Mouse (Mus musculus) MEL (cell line): ENCODE results near the gene Mtcl1. TPM values are rescaled to one million over a fixed set of nuclear protein-coding genes. Genes with fewer than 3 reads are reported as not detected.

Source experiments
- DNase-seq: peaks from one replicate; pipeline ENCODE4 v3.0.0; 2011; ENCODE audit warnings: low read depth, low spot score
- H3K27ac ChIP-seq: 2 replicates; pipeline ENCODE4 v1.5.1; 2012; ENCODE audit warnings: low read depth, mild to moderate bottlenecking, control low read depth, low read length, moderate library complexity; ENCODE audit not compliant: control insufficient read depth
- H3K27me3 ChIP-seq, 2 experiments: fragments of 150-350 bp in 1 of 2; sonication (generic) in 1 of 2; 2 replicates each; pipeline ENCODE4 v1.6.1; 2012; ENCODE audit warnings: low read length in 2 of 2, mild to moderate bottlenecking in 2 of 2, improper control_type of control experiment in 1 of 2, moderate library complexity in 1 of 2; ENCODE audit not compliant: insufficient read depth in 2 of 2, control insufficient read depth in 1 of 2
- H3K36me3 ChIP-seq, 2 experiments: 2 replicates each; pipeline ENCODE4 v1.6.1; 2012 to 2014; ENCODE audit warnings: low read length in 2 of 2, improper control_type of control experiment in 1 of 2, inconsistent platforms in 1 of 2, mild to moderate bottlenecking in 1 of 2; ENCODE audit not compliant: insufficient read depth in 2 of 2, control insufficient read depth in 1 of 2
- H3K4me1 ChIP-seq, 2 experiments: fragments of 150-350 bp in 1 of 2; sonication (generic) in 1 of 2; 2 replicates each; pipeline ENCODE4 v1.6.1; 2012; ENCODE audit warnings: low read length in 2 of 2, improper control_type of control experiment in 1 of 2, mild to moderate bottlenecking in 1 of 2; ENCODE audit not compliant: insufficient read depth in 2 of 2, control insufficient read depth in 1 of 2
- H3K4me3 ChIP-seq, 2 experiments: fragments of 150-350 bp in 1 of 2; sonication (generic) in 1 of 2; 2 replicates each; pipeline ENCODE4 v1.5.1; 2012; ENCODE audit warnings: low read depth in 2 of 2, low read length in 2 of 2, mild to moderate bottlenecking in 2 of 2, moderate library complexity in 2 of 2, control low read depth in 1 of 2, improper control_type of control experiment in 1 of 2; ENCODE audit not compliant: control insufficient read depth in 1 of 2, insufficient read depth in 1 of 2
- H3K79me2 ChIP-seq: 2 replicates; pipeline ENCODE4 v1.6.1; 2012; ENCODE audit warnings: mild to moderate bottlenecking, low read length, moderate library complexity; ENCODE audit not compliant: control insufficient read depth, poor library complexity, insufficient read depth
- H3K9ac ChIP-seq: 2 replicates; pipeline ENCODE4 v1.6.1; 2012; ENCODE audit warnings: low read depth, mild to moderate bottlenecking, control low read depth, low read length, moderate library complexity; ENCODE audit not compliant: control insufficient read depth, poor library complexity, severe bottlenecking
- H3K9me3 ChIP-seq: fragments of 150-350 bp; sonication (generic); replicated peaks from 2 replicates; pipeline ENCODE4 v1.6.1; 2012; ENCODE audit warnings: mild to moderate bottlenecking, low read length, improper control_type of control experiment, moderate library complexity; ENCODE audit not compliant: insufficient read depth
- BHLHE40 ChIP-seq: IDR thresholded peaks from 2 replicates; pipeline ENCODE4 v1.6.1; 2012; ENCODE audit warnings: low read depth, mild to moderate bottlenecking, inconsistent platforms, low read length, improper control_type of control experiment, borderline replicate concordance
- E2F4 ChIP-seq: IDR thresholded peaks from 2 replicates; pipeline ENCODE4 v1.6.1; 2011; ENCODE audit warnings: low read depth, low read length, improper control_type of control experiment, borderline replicate concordance
- EP300 ChIP-seq, 2 experiments: IDR thresholded peaks; 2 replicates each; pipeline ENCODE4 v1.6.1; 2011; ENCODE audit warnings: improper control_type of control experiment in 2 of 2, low read length in 2 of 2, low read depth in 1 of 2, mild to moderate bottlenecking in 1 of 2
- GATA1 ChIP-seq: IDR thresholded peaks from 2 replicates; pipeline ENCODE4 v1.6.1; 2011; ENCODE audit warnings: low read depth, low read length, improper control_type of control experiment
- HCFC1 ChIP-seq: IDR thresholded peaks from 2 replicates; pipeline ENCODE4 v1.6.1; 2012; ENCODE audit warnings: low read depth, mild to moderate bottlenecking, inconsistent platforms, low read length, improper control_type of control experiment, moderate library complexity
- MAFK ChIP-seq: IDR thresholded peaks from 2 replicates; pipeline ENCODE4 v1.6.1; 2011; ENCODE audit warnings: low read depth, mild to moderate bottlenecking, low read length, improper control_type of control experiment, borderline replicate concordance
- MAX ChIP-seq: IDR thresholded peaks from 2 replicates; pipeline ENCODE4 v1.6.1; 2011; ENCODE audit warnings: low read length, improper control_type of control experiment
- MXI1 ChIP-seq: IDR thresholded peaks from 2 replicates; pipeline ENCODE4 v1.6.1; 2011; ENCODE audit warnings: mild to moderate bottlenecking, low read depth, low read length, improper control_type of control experiment
- MYB ChIP-seq: IDR thresholded peaks from 2 replicates; pipeline ENCODE4 v1.6.1; 2011; ENCODE audit warnings: mild to moderate bottlenecking, low read depth, low read length, improper control_type of control experiment
- NELFE ChIP-seq: IDR thresholded peaks from 2 replicates; pipeline ENCODE4 v1.6.1; 2011; ENCODE audit warnings: low read depth, low read length, improper control_type of control experiment
- NRF1 ChIP-seq: IDR thresholded peaks from 2 replicates; pipeline ENCODE4 v1.6.1; 2014; ENCODE audit warnings: low read depth, mild to moderate bottlenecking, inconsistent platforms, low read length, improper control_type of control experiment, moderate library complexity; ENCODE audit not compliant: poor library complexity, insufficient read depth, severe bottlenecking
- POLR2AphosphoS2 ChIP-seq: IDR thresholded peaks from 2 replicates; pipeline ENCODE4 v1.6.1; 2011; ENCODE audit warnings: low read length, improper control_type of control experiment
- POLR2AphosphoS5 ChIP-seq: IDR thresholded peaks from 2 replicates; pipeline ENCODE4 v1.6.1; 2012; ENCODE audit warnings: low read depth, borderline replicate concordance, mild to moderate bottlenecking, inconsistent platforms, low read length, moderate library complexity, mixed read lengths
- RAD21 ChIP-seq: IDR thresholded peaks from 2 replicates; pipeline ENCODE4 v1.6.1; 2011; ENCODE audit warnings: mild to moderate bottlenecking, low read depth, low read length, improper control_type of control experiment
- SIN3A ChIP-seq: IDR thresholded peaks from 2 replicates; pipeline ENCODE4 v1.6.1; 2012; ENCODE audit warnings: low read length, improper control_type of control experiment, inconsistent platforms
- TBP ChIP-seq: IDR thresholded peaks from 2 replicates; pipeline ENCODE4 v1.8.0; 2011; ENCODE audit warnings: low read depth, low read length, improper control_type of control experiment
- UBTF ChIP-seq: IDR thresholded peaks from 2 replicates; pipeline ENCODE4 v1.6.1; 2012; ENCODE audit warnings: low read depth, mild to moderate bottlenecking, inconsistent platforms, low read length, improper control_type of control experiment, moderate library complexity, borderline replicate concordance; ENCODE audit not compliant: insufficient read depth
- USF1 ChIP-seq: IDR thresholded peaks from 2 replicates; pipeline ENCODE4 v1.6.1; 2014; ENCODE audit warnings: low read depth, mild to moderate bottlenecking, inconsistent platforms, low read length, improper control_type of control experiment, moderate library complexity
- USF2 ChIP-seq, 2 experiments: IDR thresholded peaks; 2 replicates each; pipeline ENCODE4 v1.6.1; 2011 to 2012; ENCODE audit warnings: improper control_type of control experiment in 2 of 2, low read length in 2 of 2, borderline replicate concordance in 1 of 2, inconsistent platforms in 1 of 2, low read depth in 1 of 2, mild to moderate bottlenecking in 1 of 2; ENCODE audit not compliant: insufficient read depth in 1 of 2
- ZKSCAN1 ChIP-seq: IDR thresholded peaks from 2 replicates; pipeline ENCODE4 v1.6.1; 2012; ENCODE audit warnings: low read depth, mild to moderate bottlenecking, inconsistent platforms, low read length, improper control_type of control experiment, moderate library complexity
- ZMIZ1 ChIP-seq: IDR thresholded peaks from 2 replicates; pipeline ENCODE4 v1.6.1; 2012; ENCODE audit warnings: low read depth, mild to moderate bottlenecking, inconsistent platforms, low read length, improper control_type of control experiment, moderate library complexity
- ZNF384 ChIP-seq: IDR thresholded peaks from 2 replicates; pipeline ENCODE4 v1.6.1; 2012; ENCODE audit warnings: low read depth, mild to moderate bottlenecking, inconsistent platforms, low read length, improper control_type of control experiment
- polyA plus RNA-seq, 2 experiments: library from polyadenylated mRNA; stranded (reverse) in 1 of 2; unstranded in 1 of 2; fragments of >175 nt in 1 of 2; fragments of >200 nt in 1 of 2; gene quantifications; 2 replicates each; pipeline versions ENCODE4 v1.2.1 to v1.2.4; 2012; ENCODE audit warnings: low replicate concordance in 2 of 2, low read depth in 1 of 2; ENCODE audit not compliant: insufficient read length in 2 of 2, insufficient read depth in 1 of 2, missing spikeins in 1 of 2
- total RNA-seq: library from RNA; depleted of rRNA; stranded (reverse); fragments of 300-350 nt; gene quantifications from 2 replicates; pipeline ENCODE4 v1.2.3, GENCODE M21; 2012

Gene Mtcl1
- total and polyA plus RNA-seq, 3 experiments = not detected

- Histone ChIP-seq H3K4me3 (no peak overlapping the region), H3K9me3 (no peaks in the 10 kb centered on the region), H3K36me3 (no peaks in the 10 kb centered on the region), H3K79me2 (no peaks in the 10 kb centered on the region), H3K27ac (no peak overlapping the region), H3K27me3 (no peaks in the 10 kb centered on the region)
- no peak for DNase-seq
- TF ChIP-seq ZMIZ1 (no peak), BHLHE40 (no peak), E2F4 (no peak), SIN3A (no peak), HCFC1 (no peak), MAFK (no peak)
- TF ChIP-seq, all 39 proteins: peak for 0
- no peaks in the 10 kb centered on the region for H3K4me1 ChIP-seq
- H3K9ac ChIP-seq = no peak overlapping the region
Observed at GRCm38 (mm10) chr17:66315451-66315850, 134.1 kb downstream of the Mtcl1 start.

DNA sequence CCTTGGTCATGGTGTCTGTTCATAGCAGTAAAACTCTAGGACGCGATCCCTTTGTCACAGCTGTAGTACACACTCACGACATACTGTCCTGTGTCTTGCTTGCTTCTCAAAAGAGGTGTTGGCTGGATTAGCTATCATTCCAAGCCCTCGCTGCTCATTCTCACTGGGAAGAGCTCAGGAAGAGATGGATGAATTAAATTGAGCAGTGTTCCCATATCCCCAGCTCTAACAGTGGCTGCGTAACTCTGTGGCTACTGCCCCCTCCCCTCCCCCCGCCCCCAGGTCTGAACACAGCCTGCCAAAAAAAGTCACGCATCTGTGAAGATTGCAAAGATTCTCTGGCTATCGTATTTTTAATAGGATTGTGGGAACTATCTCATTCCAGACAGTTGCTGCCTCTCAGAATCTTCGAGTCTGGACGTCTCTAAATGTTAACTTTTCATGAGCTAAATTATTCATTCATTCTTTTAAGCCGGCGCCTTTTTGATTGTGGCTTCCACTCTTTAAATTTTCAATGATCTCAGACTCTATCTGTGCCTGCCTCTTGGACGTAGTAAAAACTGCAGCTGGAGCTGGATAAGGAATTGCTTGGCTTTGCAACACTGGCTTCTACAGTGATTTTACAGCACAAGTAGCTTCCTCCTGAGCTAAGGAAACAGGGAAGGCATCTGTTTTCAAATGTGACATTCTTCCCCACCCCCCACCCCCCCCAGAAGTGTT, 134.8 kb downstream of the Mtcl1 start:
- no peaks in the 10 kb centered on the region for H3K36me3 ChIP-seq
- H3K9me3 ChIP-seq = no peaks in the 10 kb centered on the region
- H3K9ac ChIP-seq = no peak overlapping the region
- no peak overlapping the region for H3K4me3 ChIP-seq
- no peak for TF ChIP-seq BHLHE40
- TF ChIP-seq USF1 = no peak
- TF ChIP-seq UBTF = no peak
- TF ChIP-seq MXI1 = no peak
- TF ChIP-seq MAX = no peak
- no peak for TF ChIP-seq MYB
- no peak for TF ChIP-seq TBP
- no peak for TF ChIP-seq RAD21
- TF ChIP-seq POLR2AphosphoS2 = no peak
- no peak for TF ChIP-seq ZKSCAN1
- no peak for TF ChIP-seq NRF1
- no peak for TF ChIP-seq EP300 (IDR thresholded peaks at IDR 0.05; ENCODE audit: low read depth in 1 of 2, low read length in 2 of 2)
- TF ChIP-seq SIN3A = no peak
- TF ChIP-seq GATA1 = no peak
- TF ChIP-seq POLR2AphosphoS5 = no peak
- no peak for TF ChIP-seq MAFK
- TF ChIP-seq NELFE = no peak
- no peak for TF ChIP-seq ZNF384
- no peak for TF ChIP-seq USF2 (IDR thresholded peaks at IDR 0.05; ENCODE audit: borderline replicate concordance in 1 of 2, insufficient read depth in 1 of 2, low read depth in 1 of 2, low read length in 2 of 2)
- no peaks in the 10 kb centered on the region for H3K27me3 ChIP-seq
- H3K79me2 ChIP-seq = no peaks in the 10 kb centered on the region
- no peaks in the 10 kb centered on the region for H3K4me1 ChIP-seq
- no peak for DNase-seq
- H3K27ac ChIP-seq = no peak overlapping the region
